Mouse (Mus musculus) spleen, adult 2 months (tissue): ENCODE results near the gene Strip1.

Source experiments
- CTCF ChIP-seq: fragments of 200-500 bp; IDR thresholded peaks from 2 replicates; pipeline ENCODE4 v1.5.1; 2011; ENCODE audit warnings: mild to moderate bottlenecking, inconsistent platforms; ENCODE audit not compliant: insufficient read depth, insufficient read length, insufficient replicate concordance; ENCODE audit errors: extremely low read depth
- POLR2A ChIP-seq: fragments of 200-500 bp; IDR thresholded peaks from 2 replicates; pipeline ENCODE4 v1.6.1; 2011; ENCODE audit warnings: low read depth, low read length, inconsistent platforms

DNA sequence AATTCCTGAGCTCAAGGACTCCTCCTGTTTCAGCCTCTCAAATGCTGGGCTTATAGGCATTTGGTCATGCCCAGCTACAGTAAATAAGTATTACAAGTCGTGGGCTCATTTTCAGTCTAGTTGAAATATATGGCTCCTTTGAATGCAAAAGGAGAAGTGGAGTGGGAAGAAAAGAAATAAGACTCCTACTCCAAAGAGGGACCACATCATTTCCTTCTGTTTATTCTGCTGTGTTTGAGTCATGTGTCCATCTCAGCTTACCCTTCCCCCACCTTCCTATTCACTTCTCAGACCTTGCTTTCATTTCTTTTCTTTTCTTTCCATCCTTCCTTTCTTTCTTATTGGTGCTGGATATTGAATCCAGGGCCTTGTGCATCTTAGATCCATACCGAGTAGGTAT lies 40.0 kb upstream of the Strip1 start:
- TF ChIP-seq CTCF (no peak), POLR2A (no peak)
